Comparison of ENCODE assay signal across 8 mouse cellular contexts in the genomic region with DNA sequence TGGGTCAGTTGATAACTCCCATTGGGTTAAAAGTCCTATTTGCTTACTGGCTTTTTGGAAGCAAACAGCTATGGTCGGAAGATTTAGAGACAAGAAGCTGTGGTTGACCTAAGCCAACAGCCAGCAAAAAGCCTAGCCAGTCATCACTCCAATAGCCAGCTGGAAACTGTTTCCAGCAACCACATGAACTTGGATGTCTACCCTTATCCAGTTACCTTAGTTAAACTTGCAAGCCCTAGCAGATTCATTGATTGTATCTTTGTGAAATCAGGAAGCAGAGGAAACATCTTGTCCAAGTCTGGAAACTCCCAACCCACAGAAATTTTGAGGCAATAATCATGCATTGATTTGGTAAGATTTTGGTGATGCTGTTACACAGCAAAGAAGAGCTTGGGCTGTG.
"Had no signal": no experiment of that assay in that cellular context is flagged by ENCODE, and none has a peak within 500 bp of the region (broad histone marks: within the 10 kb centered on the region; RNA-seq: fewer than 3 reads in every experiment).

No protein-coding gene starts in this region.

- H3K27ac ChIP-seq: left cerebral cortex, adult 2 months; limb, embryonic 10.5 days; liver, embryonic 13.5 days; lung, embryonic 15.5 days; midbrain, embryonic 10.5 days had no signal

- H3K36me3 ChIP-seq: limb, embryonic 10.5 days; liver, embryonic 13.5 days; lung, embryonic 15.5 days; midbrain, embryonic 10.5 days; midbrain, embryonic 15.5 days had no signal

- DNase-seq: thymus, postnatal 36 days had no signal

- H3K4me1 ChIP-seq: liver, embryonic 13.5 days had no signal

- H3K9ac ChIP-seq: liver, embryonic 13.5 days; liver, postnatal 0 days; lung, embryonic 15.5 days had no signal

- H3K27me3 ChIP-seq: liver, embryonic 13.5 days; lung, embryonic 15.5 days; midbrain, embryonic 15.5 days had no signal

- H3K4me2 ChIP-seq: liver, embryonic 13.5 days; lung, embryonic 15.5 days; midbrain, embryonic 15.5 days had no signal

- H3K4me3 ChIP-seq: left cerebral cortex, adult 2 months; limb, embryonic 10.5 days; liver, embryonic 13.5 days; lung, embryonic 15.5 days; midbrain, embryonic 10.5 days; midbrain, embryonic 15.5 days had no signal

- H3K9me3 ChIP-seq: limb, embryonic 10.5 days; liver, embryonic 13.5 days; lung, embryonic 15.5 days; midbrain, embryonic 10.5 days; midbrain, embryonic 15.5 days had no signal
